Mouse (Mus musculus) T-helper 2 cell (primary cell): ENCODE measurements around the gene Tspan4.

Experiments
- in situ Hi-C: fragments of 300-600 bp; cut with MboI, MseI; formaldehyde crosslinking; loops from one replicate; pipeline ENCODE4 v1.15.1; 2025; ENCODE audit warnings: high pct_unique_total_duplicates

Gene Tspan4

GRCm38 (mm10) chr7:141461521-141462332 is 13.3 kb upstream of the Tspan4 start:
- in situ Hi-C loops, result no loop called here

GRCm38 (mm10) chr7:141462333-141462821 is 12.7 kb upstream of the Tspan4 start:
- in situ Hi-C loops, result no loop called here

DNA sequence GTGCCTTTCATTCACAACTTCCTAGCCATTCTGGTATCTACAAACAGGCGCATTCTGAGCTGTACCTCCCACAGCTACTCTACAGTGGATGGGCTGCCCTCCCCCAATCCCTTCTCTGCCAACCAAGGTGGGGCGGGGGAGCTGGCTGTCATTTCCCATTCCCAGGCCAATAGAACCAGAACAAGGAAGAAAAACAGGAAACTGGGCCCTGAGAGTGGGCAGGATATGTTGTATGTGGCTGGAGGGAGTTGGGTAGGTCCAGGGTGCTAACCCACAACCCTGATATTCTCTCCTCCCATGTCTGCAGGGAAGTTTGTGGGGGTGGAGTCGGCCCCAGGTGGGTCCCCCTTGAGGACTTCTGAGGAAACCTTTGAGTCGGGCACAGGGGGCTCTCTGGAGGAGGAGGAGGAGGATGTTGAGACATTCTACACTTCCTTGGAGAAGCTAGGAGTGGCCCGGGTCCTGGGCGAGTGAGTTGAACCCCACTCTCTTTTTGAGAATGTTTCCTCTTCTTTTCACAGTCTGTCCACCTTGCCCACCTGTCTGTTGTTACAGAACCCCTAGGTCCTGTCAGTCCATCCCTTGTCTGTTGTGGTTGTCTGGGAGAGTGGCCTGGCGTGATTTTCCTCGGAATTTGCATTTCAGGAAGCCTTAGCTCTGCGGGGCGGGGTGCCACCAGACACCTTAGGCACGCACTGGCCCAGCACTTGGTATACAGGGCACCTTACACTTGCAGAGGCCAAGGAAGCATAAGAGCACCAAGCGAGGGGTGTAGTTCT is 11.0 kb upstream of the Tspan4 start:
- in situ Hi-C loops, result no loop called here

GRCm38 (mm10) chr7:141464603-141465201 is 10.3 kb upstream of the Tspan4 start:
- in situ Hi-C loops, result no loop called here

DNA sequence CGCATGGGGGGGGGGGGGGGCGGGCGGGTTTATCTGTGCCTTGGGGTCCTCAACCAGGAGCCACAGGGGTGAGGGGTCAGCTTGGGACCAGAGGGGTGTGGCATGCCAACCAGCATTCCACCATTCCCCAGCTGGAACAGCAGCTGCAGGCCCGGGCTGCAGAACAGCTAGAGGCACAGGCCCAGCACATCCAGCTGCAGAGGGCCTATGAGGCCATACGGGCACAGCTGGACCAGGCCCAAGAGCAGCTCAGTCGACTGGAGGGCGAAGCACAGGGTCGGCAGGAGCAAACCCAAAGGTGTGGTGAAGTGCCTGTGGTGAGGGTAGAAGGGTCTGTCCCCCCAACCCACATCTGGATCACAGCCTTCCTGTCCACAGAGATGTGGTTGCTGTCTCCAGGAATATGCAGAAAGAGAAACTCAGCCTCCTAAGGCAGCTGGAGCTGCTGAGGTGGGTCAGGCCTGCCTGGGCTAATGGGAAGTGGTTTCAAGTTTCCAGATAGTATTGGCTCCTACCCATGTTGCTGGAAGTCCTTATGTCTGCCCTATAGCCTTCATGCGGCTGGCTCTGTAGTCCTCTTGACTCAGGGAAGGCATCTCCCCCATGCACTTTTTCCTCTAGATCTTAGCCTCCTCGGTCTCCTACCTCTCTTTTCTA is 9.5 kb upstream of the Tspan4 start:
- in situ Hi-C loops, result no loop called here

- in situ Hi-C loops, result no loop called here
Measured at GRCm38 (mm10) chr7:141466045-141466394, 9.0 kb upstream of the Tspan4 start.

DNA sequence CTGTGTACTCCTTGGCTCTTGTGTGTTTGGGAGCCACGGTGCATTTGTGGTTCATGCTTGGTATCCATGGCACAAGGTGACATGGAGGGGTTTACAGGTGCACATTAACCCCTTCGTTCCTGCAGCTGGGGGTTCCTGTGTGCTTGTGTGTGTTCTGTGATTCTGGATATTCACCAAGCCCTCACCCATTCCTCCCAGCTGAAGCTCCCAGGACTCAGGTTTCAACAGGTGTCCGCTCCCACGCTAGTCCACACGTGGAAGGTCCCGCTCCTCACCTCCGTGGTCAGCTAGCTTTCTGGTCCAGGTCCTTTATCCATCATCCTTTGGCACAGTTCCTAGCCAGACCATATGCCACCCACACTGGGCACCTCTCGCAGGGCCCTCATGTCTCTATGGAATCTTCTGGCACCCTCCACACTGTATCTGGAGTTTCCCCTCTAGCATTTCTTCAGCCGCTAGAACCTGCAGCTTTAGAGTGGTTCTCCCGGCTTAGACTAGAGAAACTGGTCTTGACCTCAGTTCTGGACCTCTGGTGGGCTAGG is 8.4 kb upstream of the Tspan4 start:
- in situ Hi-C loops, result no loop called here

DNA sequence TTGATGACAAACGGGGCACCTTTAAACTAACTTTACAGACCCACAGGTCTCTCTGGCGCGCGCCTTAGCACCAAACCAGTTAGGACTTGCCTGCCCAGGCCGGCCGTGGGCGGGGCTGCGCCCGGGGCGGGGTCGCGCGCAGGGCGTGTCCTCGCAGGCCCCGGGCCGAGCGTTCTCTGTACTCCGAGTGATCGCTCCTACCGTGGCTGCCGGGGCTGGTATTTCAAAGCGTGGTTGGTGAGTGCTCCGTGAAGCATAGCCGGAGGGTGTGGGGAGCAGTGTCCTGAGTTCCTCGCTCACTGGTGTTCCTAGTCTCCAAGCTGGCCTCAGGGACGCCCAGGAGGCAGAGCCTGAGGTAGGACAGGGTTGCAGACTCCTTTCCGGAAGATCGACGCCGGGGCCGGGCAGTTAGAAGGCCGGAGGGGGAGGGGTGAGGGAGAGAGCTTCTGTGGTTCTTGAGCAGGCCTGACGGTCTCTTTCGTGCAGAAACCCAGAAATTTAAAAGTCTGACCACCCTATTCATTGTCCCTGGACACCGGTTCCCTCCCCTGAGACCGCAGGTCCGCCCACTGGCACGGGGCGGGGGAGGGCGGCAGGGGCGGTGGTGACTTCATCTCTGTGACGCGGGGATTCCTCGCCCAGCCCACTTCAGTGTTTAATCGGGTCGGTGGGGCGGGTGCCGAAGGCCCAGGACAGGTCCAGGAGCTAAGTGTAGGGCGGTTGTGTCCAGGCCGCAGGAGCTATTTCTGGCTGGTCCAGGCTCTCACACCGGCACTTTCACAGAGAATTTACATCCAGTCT is 7.6 kb upstream of the Tspan4 start, which contains the start of gene Cd151:
Gene Cd151 (plus strand): TSS at position 163 of the 801 bp plus-strand sequence.
- in situ Hi-C loops, result no loop called here

- in situ Hi-C loops, result no loop called here
Measured at GRCm38 (mm10) chr7:141468164-141468521, 6.9 kb upstream of the Tspan4 start.

DNA sequence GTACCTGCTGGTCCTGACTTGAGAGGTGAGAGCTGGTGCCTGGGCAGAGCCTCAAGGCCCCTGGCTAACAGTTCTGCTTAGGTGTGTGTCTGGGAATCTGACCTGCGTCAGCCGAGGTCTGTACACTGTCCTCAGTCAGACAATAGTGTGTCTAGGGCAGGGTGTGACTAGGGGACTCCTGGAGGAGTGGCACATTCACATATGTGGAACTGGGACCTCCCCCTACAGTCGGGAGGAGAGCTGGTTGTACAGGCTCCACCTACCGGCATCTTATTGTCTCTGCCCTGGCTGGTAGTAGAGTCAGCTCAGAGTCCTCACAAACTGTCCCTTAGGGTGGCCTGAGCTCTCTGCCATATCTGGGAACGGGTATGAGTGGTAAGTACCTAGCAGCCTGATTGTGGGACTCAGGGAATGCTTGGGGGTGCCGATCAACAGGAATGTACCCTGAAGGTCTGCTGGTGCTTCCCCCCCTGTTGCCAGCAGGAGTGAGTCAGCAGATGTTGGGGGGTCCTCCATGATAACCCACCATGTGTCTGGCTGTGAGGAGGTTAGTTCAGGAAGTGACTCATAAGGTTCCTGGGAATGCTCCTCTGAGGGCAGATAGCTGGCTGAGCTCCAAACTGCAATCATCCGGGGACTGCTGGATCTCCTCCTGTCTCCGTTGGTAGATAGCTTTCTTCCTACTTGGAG is 6.4 kb upstream of the Tspan4 start:
- in situ Hi-C loops, result no loop called here

GRCm38 (mm10) chr7:141469352-141469751 is 5.7 kb upstream of the Tspan4 start:
- in situ Hi-C loops, result no loop called here

GRCm38 (mm10) chr7:141469901-141470636 is 5.0 kb upstream of the Tspan4 start:
- in situ Hi-C loops, result no loop called here

DNA sequence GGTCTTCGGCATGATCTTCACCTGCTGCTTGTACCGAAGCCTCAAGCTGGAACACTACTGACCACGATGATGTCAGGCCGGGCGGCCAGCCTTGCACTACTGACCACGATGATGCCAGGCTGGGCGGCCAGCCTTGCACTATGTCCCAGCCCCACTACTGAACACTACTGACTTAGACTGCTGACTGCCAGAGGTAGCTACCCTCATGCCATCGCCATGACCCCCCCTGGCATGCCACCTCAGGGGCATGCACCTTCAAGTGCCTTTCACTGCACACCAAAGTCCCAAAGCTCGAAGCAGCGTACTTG is 4.4 kb upstream of the Tspan4 start:
- in situ Hi-C loops, result no loop called here

- in situ Hi-C loops, result no loop called here
Measured at GRCm38 (mm10) chr7:141471236-141471635, 3.8 kb upstream of the Tspan4 start.

DNA sequence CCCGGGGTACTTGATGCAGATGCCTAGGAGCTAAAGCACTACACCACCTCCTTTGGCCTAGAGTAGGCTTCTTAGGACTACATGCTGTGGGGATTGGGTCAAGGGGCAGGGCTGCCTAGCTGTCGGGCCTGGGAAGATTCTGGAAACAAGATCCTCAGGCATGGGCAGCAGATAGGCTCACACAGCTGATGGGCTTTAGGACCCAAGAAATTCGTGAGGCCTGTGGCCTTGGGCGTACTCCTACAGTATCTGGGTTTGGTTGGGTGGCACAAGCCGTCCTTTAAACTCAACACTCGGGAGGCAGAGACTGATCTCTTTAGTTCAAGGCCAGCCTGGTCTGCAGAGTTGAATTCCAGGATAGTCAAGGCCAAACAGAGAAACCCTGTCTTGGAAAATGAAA is 2.8 kb upstream of the Tspan4 start:
- in situ Hi-C loops, result no loop called here

- in situ Hi-C loops, result no loop called here
Measured at GRCm38 (mm10) chr7:141472763-141473162, 2.3 kb upstream of the Tspan4 start.

- in situ Hi-C loops, result no loop called here
Measured at GRCm38 (mm10) chr7:141474160-141474559, 880 bp upstream of the Tspan4 start.

- in situ Hi-C loops, result loop anchor here (5.0 kb wide), 1 partner anchor 62 kb away; the partner anchor contains the start of gene Chid1
Measured at GRCm38 (mm10) chr7:141475805-141476158, 742 bp downstream of the Tspan4 start.

DNA sequence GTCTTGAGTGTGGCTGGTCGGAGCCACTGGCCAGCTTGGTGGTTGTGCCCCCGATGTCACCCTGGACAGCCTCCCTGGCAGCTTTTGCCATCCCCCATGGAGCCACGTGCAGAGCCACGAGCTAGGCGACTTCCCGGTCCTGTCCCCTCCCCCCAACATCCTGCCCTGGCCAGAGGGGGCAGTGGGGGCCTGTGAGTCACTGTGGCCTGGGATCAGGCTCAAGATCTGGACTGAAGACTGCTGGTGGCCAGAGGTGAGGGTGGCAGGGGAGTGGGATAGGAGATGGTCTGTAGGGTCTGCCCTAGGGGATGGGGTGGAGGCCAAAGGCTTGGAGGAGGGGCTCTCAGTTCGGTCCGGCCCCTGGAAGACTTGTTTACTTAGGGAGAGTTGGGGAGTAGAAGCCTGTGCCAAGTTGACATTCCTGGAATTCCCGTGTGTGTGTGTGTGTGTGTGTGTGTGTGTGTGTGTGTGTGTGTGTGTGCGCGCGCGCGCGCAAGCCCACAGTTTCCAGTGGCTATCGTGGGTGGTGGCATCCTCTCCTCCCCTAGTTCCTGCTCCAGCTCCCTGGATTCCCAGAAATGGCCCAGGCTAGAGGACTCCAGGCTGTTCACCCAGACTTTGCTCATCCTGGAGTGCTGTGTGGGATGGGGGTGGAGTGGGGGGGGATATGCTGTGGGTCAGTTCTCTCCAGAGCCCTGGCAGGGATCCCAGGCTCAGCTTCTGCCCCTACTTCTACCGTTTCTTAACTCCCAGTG is 1.4 kb downstream of the Tspan4 start:
- in situ Hi-C loops, result loop anchor here (5.0 kb wide), 1 partner anchor 61 kb away; the partner anchor contains the start of gene Chid1
